Mouse (Mus musculus) inflammation-experienced regulatory T-cells, adult 6 months (primary cell): Measurements from ENCODE around the gene Kif1bp. TPM values are rescaled to one million over a fixed set of nuclear protein-coding genes. Genes with fewer than 3 reads are reported as not detected.
A peak's percentile ranks its signal among the peaks of the same experiment; 100 is the strongest.

Experiments
- ATAC-seq: one replicate; pipeline ENCODE4 v1.8.0; 2017
- polyA plus RNA-seq, 3 experiments: library from polyadenylated mRNA; unstranded; fragments of 100-300 nt; shearing (Covaris generic); gene quantifications; one replicate each; pipeline ENCODE4 v1.2.1; 2017

Kif1bp gene
- polyA plus RNA-seq, 3 experiments from 2014 or later: 4.1 to 8.7 (median 5.0) TPM

DNA sequence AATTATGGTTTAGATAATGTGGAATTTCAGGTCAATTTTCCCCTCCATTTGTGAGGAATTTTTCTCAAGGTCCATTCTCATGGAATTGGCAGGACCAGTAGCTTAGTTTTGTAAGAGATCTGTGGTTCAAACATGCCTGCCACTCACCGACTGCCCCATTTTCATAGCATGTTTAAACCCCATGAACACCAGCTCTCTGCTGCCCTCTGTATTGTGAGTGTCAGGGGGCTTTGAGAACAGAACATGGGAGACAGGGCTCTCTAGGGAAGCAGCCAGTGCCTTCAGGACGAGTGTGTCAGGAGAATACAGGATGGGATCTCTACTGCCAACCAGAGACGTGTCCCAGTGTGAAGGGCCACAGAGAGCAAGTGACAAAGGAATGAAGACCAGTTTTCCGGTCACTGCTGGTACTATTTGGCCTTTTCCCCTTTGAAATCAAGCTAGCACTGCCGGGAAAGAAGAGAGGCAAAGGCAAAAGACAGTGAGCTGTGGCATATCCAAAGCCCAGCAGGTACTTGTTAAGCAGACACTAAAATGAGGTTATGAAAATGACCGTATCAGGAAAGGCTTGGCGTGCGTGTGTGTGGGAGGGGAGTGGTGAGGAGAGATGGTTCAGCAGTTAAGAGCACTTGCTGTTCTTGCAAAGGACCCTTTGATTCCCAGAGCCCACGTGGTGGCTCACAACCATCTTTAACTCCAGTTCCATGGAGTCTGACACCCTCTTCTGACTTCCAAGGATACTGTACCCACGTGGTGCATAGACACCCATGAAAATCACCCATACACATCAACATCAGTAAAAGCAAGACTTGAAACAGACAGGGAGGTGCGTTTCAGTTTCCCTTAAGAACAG is 22.3 kb downstream of the Kif1bp start:
- no peak for ATAC-seq

DNA sequence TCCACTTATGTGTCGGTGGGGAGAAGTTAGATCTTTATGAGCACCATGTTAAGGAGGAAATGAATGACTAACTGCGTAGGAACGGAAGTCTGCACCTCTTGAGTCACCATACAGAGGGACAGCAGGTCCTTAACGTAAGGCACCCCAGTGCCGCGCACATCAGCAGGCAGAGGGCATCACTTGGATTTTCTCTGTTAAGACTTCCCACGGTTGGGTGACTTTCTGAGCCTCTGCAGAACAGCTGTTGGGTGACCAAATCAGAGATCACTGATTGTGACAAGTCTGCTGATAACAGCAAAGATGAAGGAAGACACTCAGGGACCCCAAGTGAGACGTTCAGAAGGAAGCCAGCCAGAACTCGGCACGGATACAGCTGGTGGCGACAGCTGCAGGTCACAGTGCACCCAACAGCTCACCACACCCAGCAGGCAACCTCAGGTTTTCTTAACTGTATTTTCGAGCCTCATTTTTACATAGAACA is 24.6 kb downstream of the Kif1bp start:
- ATAC-seq: peak; percentile 87

DNA sequence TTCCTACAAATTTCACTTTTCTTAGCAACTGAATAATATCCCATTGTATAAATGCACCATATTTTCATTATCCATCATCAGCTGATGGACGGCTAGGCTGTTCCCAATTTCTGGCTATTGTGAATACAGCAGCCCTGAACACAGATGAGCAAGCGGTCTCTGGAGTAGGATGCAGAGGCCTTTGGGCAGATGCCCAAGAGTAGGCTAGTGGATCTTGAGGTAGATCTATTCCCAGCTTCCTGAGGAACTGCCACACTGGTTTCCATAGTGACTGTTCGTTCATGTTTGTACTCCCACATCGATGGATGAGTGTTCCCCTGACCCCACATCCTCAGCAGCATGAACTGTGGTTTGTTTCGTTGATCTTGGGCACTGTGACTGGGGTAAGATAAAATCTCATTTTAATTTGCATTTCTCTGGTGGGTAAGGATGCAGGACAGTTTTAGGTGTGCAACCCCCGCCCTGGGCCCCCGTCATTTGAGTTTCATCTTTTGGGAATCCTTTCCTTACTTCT is 27.4 kb downstream of the Kif1bp start:
- ATAC-seq: no peak

DNA sequence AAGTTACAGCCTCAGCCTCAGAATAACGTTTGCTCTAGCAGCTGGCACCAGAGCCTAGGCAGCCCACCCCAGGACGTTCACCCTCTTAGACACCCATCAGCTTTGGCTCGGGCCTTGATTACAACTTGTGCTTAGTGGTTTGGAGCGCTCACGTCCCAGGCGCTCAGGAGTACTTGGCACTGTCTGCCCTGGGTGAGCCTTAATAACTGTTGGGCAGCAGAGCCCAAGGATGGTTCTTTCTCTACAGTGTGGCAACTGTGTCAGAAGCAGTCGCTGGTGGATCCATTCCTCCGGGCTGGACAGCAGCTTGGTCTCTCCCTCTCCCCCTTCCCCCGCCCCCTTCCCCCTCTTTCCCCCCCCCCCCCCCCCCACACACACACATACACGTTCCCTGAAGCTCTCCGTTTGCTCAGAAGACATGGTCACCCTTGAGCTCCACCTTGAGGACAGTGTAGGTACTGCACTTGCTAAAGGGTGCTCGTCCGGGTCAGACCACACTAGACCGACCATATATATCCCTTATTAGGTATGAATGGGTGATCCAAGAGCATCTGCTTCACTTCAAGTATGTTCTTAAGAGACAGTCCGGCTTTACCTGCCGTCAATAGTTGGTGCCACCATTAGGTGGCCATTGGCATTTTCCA is 28.6 kb downstream of the Kif1bp start:
- ATAC-seq: peak; percentile 41

DNA sequence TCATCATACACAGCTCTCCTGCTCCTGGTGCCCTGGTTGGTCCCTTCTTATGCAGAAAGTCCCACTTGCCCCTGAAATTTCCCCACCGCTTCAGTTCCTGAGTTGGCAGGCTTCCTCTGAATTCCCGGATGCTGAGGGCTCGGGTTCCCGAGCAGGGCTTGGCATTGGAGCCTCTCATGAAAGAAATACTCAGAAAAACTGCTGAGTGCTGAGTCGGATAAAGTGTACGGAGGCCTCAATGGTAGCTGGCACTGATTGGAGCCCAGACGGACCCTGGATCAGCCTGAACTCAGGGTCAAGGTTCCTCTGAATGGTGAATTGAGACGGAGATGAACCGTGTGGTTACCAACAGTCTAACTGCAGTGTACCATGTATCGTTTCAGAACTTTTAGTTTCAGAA is 31.8 kb downstream of the Kif1bp start:
- ATAC-seq: no peak

DNA sequence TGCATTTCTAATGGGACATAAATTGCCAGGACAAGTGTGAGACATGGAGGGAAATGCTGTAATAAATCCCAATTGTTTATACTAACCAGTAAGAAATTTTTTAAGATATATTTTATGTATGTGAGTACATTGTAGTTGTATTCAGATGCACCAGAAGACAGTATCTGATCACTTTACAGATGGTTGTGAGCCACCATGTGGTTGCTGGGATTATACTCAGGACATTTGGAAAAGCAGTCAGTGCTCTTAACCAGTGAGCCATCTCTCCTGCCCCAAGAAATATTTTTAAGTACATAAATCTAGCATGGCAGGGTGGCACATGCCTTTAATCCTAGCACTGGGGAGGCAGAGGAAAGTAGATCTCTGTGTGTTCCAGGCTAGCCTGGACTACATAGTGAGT is 32.5 kb downstream of the Kif1bp start:
- no peak for ATAC-seq

DNA sequence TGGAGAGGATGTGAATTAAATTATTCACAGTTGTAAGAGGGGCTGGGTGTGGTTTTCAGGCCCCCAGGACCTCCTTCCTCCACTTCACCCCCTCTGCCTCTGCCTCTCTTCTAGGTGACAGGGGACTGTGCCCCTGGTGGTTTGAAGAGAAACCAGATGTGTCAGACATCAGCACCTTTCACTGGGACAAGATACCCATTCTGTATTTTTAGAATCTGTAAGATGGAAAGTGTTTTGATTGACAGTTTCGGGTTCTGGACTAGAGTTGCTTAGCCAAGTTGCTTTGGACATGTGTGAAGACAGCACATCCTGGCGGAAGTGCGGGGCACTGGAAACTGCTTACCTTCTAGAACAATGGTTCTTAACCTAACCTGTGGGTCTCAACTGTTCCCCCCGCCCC is 33.9 kb downstream of the Kif1bp start:
- peak; percentile 29 for ATAC-seq

DNA sequence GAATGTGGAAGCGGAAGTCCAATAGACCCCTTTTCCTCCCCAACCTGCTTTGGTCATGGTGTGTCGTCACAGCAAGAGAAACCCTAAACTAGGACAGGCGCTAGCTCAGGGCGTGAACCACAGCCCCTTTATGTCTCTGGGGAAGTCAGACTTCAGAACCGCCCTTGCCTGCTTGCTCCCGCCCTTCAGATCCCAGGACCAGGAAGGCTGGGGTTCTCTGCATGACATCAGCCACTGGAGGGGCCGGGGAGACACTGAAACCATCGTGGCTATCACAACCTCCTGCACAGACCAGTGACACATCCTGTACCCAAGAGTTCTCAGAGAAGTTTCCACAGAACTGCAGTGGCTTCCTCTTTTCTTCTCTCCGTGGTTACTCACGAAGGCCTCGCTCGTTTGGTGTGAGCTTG is 34.9 kb downstream of the Kif1bp start:
- ATAC-seq: peak; percentile 89

DNA sequence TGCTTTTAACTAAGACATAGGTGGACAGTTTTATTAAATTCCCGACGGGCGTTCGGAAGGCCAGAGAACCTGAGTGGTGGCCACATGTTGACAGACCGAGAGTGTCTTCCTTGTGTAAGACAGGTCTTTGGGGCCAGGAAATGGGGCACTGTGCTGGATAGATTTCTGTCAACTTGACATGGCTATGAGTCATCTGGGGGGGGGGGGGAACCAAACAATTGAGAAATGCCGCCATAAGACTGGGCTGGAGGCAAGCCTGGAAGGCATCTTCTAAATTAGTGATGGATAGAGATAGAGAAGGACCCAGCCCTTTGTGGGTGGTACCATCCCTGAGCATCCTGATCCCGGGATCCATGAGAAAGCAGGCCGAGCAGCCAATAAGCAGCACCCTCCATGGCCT is 35.3 kb downstream of the Kif1bp start:
- ATAC-seq: peak; percentile 33

DNA sequence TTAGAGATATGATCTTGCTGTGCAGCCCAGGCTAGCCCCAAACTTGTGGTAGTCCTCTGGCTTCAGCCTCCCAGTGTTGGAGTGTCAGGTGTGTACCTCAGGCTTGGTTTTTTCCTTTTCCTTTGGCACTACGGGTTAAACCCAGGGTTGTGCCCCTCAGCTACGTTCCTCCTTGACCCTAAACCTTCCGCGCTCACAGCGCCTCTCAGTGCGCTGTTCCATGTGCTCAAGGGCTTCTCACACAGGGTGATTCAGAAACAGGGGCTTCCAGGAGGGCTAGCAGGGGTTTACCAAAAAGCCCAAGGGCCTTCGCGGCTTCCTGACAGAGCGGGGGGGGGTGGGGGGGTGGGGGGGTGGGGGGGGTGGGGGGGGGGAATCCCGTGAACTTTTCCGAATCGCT is 35.8 kb downstream of the Kif1bp start:
- ATAC-seq: no peak

DNA sequence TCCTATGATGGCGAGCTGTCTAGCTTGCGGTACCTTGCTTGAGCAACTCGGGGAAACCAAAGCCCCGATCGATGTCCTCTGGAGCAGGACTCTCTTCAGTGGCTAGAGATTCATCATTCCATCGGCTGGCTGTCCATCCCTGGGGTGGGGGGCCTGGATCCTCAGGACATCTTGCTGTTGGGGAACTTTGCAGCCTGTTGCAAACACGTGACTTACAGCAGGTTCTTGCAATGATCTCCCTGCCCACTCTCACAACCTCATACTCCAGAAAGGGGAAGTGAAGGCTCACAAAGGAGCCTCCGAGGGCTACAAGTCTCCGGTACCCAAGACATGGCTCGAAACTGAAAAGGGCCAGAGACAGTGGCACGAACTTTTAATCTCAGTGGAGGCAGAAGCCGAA is 36.8 kb downstream of the Kif1bp start:
- ATAC-seq: no peak

DNA sequence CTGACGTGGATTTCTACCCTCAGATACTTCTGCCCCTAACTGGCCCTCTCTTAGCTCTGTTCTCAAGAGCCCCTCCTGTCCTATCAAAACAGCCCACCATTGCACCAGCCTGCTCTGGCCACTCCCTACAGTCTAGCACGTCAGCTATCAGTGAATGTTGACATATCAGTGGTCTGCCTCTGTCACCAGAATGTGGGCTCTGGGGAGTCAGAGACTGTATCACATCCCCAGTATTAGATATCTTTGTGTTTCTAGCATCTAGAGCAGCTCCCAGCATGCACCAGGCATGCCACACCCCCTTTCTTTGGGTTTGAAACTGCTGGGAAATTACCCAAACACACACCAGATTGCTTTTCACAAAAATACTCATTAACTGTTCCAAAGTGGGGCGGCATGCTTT is 37.5 kb downstream of the Kif1bp start:
- ATAC-seq: no peak

DNA sequence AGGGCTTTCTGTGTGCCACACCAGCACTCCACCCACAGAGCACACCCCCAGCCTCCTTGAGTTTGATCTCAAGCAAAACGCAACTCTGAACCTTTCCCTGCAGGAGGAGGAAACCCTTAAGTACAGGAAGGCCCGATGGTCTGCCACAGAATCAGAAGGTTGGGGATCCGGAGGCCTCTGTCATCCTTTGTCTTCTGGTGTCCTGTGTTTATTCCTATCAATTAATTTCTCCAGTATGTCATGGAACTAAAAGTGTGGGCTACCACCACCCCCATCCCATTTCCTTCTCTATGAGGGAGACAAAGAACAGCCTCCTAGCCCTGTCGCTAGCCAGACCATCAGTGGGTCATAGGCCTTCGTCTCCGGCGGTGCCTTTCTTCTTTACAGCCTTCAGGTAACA is 43.7 kb downstream of the Kif1bp start:
- no peak for ATAC-seq

DNA sequence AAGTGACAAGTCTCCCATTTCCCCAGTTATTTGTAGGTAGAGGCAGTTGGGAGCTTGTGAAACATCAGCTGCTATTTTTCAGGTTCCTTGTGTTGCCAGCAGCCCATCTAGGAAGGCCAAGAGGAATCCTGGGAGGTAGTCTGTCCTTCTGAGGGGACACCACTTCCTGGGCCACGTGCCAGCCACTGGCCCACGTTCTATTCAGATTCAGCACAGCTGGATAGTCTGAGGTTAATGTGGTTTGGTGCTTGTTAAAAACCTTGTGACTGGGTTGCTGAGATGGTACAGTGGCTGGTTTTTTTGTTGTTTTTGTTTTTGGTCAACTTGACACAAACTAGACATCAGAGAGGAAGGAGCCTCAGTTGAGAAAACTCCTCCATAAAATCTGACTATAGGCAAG is 45.4 kb downstream of the Kif1bp start:
- no peak for ATAC-seq

DNA sequence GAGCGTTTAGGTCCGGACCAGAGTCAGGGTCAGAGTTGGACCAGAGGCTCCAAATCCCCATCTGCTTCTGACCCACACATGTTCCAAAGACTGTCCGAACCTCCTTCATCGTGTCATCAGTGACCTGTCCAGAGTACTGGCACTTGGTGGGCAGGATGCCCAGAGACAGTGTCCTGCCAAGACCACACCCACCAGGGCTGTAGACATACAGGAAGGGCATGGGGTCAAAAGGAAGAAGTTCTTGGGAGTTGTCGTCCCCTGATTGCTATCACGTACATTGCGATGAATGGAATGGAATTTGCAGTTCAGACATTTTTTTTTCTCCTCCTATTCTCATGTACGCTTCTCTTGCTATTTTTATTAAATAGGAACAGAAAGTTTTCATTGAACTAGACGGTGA is 48.1 kb downstream of the Kif1bp start:
- ATAC-seq: no peak

DNA sequence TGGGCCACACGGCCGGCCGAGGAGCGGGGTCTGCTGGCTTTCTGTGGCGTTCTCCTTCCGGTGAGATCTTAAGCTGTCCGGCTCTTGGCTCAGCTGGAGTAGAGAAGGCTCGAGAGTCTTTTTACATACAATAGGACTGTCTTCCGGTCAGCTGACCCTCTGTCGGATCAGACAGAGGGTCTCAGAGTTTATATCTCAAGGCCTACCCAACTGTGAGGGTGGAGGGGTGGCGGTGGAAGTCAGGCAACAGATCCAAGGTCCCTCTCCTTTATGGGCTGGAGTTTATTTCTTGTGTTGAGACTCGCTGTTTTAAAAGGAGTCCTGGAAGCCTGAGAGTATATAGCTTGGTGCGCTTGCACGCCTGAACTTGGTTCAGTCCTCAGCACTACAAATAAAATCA is 50.9 kb downstream of the Kif1bp start, which contains the start of gene Srgn:
Gene Srgn (minus strand): TSS at position 101 of the 400 bp plus-strand sequence.
- ATAC-seq: no peak

DNA sequence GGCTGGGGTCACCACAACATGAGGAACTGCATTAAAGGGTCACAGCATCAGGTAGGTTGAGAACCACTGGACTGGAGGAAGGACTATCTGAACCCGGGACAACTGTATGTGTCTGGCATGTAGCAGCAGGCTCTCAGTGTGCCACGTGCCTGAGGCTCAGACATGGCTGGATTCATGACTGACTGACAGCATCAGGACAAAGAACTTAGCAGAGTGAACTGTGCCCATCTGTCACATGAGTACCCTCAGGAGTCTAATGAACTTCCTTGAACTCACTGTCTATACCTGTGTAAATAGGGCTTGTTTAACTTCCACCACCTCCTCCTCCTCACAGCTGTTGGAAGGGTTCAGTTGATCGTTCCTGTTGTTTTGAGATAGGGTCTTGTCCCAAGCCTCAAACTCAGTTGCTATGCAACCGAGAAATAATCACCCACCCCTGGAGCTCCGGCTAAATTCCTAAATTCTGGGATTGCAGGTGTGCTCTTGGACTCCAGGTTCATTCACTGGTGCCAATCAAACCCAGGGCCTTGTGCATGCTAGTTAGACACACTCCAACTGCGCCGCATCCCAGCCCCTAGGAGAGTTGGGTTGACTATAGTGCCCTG is 55.8 kb downstream of the Kif1bp start:
- ATAC-seq: no peak

DNA sequence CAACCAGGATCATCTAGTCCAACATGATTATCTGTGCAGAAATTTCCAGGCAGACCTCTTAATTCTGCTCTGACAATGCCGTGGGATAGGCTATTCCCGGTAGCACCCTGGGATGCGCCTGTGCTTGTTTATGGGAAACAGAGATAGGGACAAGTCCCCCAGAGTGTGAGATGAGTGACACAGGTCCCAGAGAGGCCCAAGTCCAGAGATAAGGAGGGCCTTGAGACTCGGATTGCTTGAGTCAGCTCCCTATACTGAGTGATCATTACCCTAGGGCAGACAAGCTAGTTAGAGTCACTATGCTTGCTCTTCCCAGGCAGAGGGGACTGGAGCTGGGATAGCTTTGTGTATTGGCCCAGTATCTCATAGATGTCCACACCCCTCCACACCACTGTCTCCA is 56.5 kb downstream of the Kif1bp start:
- ATAC-seq: no peak

DNA sequence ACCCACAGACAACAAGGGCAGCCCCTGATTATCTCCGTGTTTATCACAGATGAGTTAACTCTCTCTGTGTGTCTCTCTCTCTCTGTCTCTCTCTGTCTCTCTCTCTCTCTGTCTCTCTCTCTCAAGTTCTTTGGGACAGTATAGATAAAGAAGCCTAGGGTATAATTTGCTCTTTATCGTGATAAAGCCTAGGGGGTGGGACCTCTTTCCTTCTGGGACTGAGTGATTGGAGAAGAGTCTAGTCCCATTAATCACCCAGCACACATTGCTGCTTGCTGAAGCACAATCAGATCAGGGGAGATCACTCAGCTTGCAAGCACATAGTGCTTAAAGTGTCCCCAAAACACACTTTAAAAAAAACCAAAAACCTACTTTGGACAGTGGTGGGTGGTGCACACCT is 57.3 kb downstream of the Kif1bp start:
- ATAC-seq: no peak

DNA sequence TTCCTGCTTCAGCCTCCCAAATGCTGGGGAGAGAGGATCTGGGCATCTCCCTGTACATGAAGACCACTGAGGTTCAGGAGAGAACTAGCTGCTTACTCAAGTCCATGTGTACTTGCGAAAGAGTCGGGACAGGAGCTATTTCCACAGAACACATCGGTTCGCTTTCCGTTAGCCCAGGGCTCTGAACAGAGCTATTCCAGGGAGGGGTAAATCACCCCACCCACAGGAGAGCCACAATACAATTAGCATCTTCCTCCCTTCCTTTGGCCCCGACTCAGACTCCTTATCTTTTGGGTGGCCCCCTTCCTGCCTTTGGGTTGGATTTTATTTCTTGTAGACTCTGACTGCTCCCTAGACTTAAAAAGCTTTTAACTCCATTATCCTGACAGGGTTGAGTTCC is 60.7 kb downstream of the Kif1bp start:
- ATAC-seq: no peak

DNA sequence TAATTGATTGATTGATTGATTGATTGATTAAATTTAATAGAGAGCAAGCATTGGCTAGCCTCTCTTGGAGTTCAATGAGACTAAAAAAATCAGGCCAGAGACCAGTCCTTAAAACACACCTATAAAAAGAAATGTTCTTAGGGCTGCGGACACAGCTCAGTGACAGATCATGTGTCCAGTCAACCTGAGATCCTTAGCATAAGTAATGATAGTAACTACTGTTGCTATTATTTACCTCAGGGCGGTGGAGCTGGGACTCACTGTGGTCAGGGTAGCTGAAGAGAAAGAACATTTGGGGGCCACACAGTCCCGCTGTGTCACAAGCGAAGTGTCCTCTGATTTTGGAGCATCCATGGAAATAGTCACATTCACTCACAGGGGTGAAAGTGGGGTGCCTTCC is 65.4 kb downstream of the Kif1bp start:
- ATAC-seq: no peak

DNA sequence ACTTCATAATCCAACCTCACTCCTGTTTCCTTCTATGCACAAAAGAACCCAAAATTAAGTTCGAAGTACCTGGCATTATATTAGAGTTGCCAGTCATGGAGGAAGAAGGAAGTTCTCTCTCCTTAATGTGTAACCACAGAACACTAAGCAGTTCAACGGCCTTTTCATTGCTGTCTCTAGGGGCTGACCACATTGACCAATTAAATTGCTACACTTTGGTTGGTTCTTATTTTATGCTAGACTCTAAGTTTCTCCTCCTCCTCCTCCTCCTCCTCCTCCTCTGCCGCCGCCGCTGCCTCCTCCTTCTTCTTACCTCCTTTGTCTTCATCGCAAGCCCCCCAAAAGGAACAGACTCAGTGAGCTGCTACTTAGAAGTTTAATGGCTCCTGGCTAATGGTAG is 66.7 kb downstream of the Kif1bp start:
- ATAC-seq: no peak

DNA sequence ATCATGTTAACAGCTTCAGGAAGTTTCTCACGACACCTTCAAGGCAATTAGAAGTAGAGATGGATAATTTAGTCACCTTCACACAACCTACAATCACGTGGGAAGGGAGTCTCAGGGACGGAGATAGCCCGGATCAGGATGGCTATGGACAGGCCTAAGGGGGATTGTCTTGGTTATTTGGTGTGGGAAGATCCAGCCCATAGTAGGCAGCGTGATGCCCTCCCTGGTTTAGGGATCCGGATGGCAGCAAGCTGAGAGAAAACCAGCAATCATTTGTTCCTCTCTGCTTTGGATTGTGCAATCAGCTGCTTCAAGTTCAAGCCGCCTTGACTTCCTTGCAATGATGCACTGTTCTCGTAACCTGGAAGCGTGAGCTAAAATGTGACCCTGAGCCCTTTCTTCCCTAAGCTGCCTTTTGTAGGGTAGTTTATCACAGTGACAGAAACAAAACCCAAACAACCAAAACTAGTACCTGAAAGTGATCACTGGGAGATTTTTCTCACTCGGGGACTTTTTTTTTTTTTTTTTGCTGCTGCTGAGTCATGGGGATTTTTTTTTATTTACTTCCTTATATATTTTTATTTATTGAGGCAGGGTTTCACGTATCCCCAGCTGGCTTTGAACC is 69.1 kb downstream of the Kif1bp start:
- ATAC-seq: no peak
